Mouse (Mus musculus) forebrain, embryonic 15.5 days (tissue): ENCODE results near the gene Prn. TPM values are rescaled to one million over a fixed set of nuclear protein-coding genes. Genes with fewer than 3 reads are reported as not detected.

ENCODE experiments used
- ATAC-seq: fragments of 200-750 bp; cut with Nextera tagmentation; replicated peaks from 2 replicates; pipeline ENCODE4 v1.8.0; 2017; ENCODE audit warnings: mild to moderate bottlenecking, moderate TSS enrichment, moderate library complexity
- H3K27ac ChIP-seq: fragments of 300-500 bp; sonication (generic); replicated peaks from 2 replicates; pipeline ENCODE4 v1.5.1; 2015; ENCODE audit warnings: mild to moderate bottlenecking, inconsistent platforms
- H3K27me3 ChIP-seq: fragments of 300-500 bp; sonication (generic); 2 replicates; pipeline ENCODE4 v1.6.1; 2015; ENCODE audit warnings: inconsistent platforms
- H3K36me3 ChIP-seq: fragments of 300-500 bp; sonication (generic); 2 replicates; pipeline ENCODE4 v1.6.1; 2015; ENCODE audit warnings: mild to moderate bottlenecking, inconsistent platforms
- H3K4me1 ChIP-seq: fragments of 300-500 bp; sonication (generic); 2 replicates; pipeline ENCODE4 v1.6.1; 2015; ENCODE audit warnings: inconsistent platforms
- H3K4me2 ChIP-seq: fragments of 300-500 bp; sonication (generic); replicated peaks from 2 replicates; pipeline ENCODE4 v1.6.1; 2015; ENCODE audit warnings: mild to moderate bottlenecking, inconsistent platforms
- H3K4me3 ChIP-seq: fragments of 300-500 bp; sonication (generic); 2 replicates; pipeline ENCODE4 v1.5.1; 2015; ENCODE audit warnings: mild to moderate bottlenecking, inconsistent platforms
- H3K9ac ChIP-seq: fragments of 300-500 bp; sonication (generic); replicated peaks from 2 replicates; pipeline ENCODE4 v1.6.1; 2015; ENCODE audit warnings: mild to moderate bottlenecking, inconsistent platforms
- H3K9me3 ChIP-seq: fragments of 300-500 bp; sonication (generic); 2 replicates; pipeline ENCODE4 v1.6.1; 2016; ENCODE audit warnings: inconsistent platforms
- WGBS: fragments of 180-500 bp; shearing (Covaris S2); methylation state at CpG from one replicate; pipeline ENCODE4 v1.1.7; 2015; ENCODE audit warnings: mixed read lengths; 5-methylcytosine and 5-hydroxymethylcytosine counted together
- polyA plus RNA-seq: library from polyadenylated mRNA; unstranded; fragments of >200 nt; fragmentation: Nextera tagmentation; extraction: Ambion mirVana; gene quantifications from 2 replicates; pipeline ENCODE4 v1.2.1, GENCODE M21; 2015

The Prn gene
- polyA plus RNA-seq, 1 experiment from 2014 or later, result 0.22 TPM

GRCm38 (mm10) chr2:131940506-131940905, 30.7 kb downstream of the Prn start:
- no peak overlapping the region for H3K9ac ChIP-seq
- H3K9me3 ChIP-seq, result no peaks in the 10 kb centered on the region
- H3K36me3 ChIP-seq, result peaks cover 19% of the 10 kb centered on the region
- no peak overlapping the region for H3K4me2 ChIP-seq
- WGBS, result 91% methylated on average over 3 of the region's 3 CpGs
- no peak overlapping the region for H3K4me3 ChIP-seq
- H3K4me1 ChIP-seq, result no peaks in the 10 kb centered on the region
- no peak overlapping the region for H3K27ac ChIP-seq
- no peak for ATAC-seq
- no peaks in the 10 kb centered on the region for H3K27me3 ChIP-seq

DNA sequence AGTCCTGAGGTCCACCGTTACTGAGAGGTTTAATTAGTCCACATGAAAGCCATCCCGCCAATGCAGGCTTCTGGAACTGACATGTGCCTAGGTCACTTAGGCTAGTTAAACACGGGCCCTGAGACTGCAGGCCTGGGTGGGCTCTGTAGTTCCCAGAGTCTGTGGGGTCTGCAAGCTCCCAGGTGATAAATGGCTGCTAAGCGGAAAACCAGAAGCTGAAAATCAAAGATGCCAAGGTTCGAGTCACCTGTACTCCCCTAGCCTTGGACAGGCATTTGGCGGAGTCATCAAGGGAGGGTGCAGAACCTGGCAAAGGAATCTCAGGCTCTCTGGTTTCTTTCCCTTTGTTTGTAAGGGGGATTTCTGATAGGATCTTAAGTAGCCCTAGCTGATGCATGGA, 31.7 kb downstream of the Prn start:
- Histone ChIP-seq H3K27ac (no peak overlapping the region), H3K4me2 (no peak overlapping the region), H3K9me3 (no peaks in the 10 kb centered on the region), H3K9ac (no peak overlapping the region), H3K27me3 (no peaks in the 10 kb centered on the region), H3K36me3 (peaks cover 17% of the 10 kb centered on the region), H3K4me3 (no peak overlapping the region), H3K4me1 (no peaks in the 10 kb centered on the region)
- ATAC-seq, result no peak
- WGBS, result 75% methylated on average over 6 of the region's 6 CpGs

DNA sequence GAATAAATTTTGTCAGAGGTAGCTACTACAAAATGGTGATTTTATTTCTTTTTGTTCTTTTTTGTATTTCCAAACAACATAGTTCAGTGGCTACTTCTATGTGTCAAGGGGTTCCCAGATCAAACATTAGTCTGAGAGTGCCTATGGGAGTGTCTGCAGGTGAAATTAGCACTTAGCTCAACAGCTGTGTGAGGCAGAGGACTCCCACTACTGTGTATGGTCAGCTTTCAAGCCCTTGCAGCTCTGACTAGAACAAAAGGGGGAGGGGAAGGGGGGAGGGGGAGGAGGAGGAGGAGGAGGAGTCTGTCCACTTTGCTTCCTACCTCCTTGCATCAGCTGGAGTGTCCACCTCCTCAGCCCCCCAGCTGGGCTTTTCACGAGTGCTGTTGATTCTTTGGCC, 34.6 kb downstream of the Prn start:
- Histone ChIP-seq H3K36me3 (no peaks in the 10 kb centered on the region), H3K4me2 (no peak overlapping the region), H3K27ac (no peak overlapping the region), H3K27me3 (no peaks in the 10 kb centered on the region), H3K9me3 (no peaks in the 10 kb centered on the region), H3K4me1 (no peaks in the 10 kb centered on the region), H3K4me3 (no peak overlapping the region), H3K9ac (no peak overlapping the region)
- WGBS, result 13% methylated on average over 1 of the region's 1 CpGs
- ATAC-seq, result no peak

DNA sequence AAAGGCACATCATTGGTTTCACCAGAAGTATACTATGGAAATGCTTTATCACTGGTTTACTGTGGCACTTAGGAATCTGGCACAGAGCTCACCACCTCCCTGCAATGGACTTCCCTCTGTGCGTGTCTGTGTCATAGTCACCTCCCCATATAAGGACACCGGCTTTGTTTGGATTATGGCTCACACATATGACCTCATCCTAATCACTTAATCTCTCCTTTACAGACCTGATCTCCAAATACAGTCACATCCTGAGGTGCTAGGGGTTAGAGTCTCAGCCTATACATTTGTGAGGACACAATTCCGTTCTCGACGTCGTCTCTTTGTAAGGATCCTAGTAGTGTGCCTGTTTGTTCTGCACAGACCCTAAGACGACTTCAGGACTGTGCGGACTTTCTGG, 35.5 kb downstream of the Prn start:
- H3K9ac ChIP-seq, result no peak overlapping the region
- no peaks in the 10 kb centered on the region for H3K36me3 ChIP-seq
- WGBS, result 85% methylated on average over 8 of the region's 8 CpGs
- ATAC-seq, result no peak
- H3K4me2 ChIP-seq, result no peak overlapping the region
- H3K27me3 ChIP-seq, result no peaks in the 10 kb centered on the region
- no peaks in the 10 kb centered on the region for H3K4me1 ChIP-seq
- H3K4me3 ChIP-seq, result no peak overlapping the region
- H3K27ac ChIP-seq, result no peak overlapping the region
- no peaks in the 10 kb centered on the region for H3K9me3 ChIP-seq

DNA sequence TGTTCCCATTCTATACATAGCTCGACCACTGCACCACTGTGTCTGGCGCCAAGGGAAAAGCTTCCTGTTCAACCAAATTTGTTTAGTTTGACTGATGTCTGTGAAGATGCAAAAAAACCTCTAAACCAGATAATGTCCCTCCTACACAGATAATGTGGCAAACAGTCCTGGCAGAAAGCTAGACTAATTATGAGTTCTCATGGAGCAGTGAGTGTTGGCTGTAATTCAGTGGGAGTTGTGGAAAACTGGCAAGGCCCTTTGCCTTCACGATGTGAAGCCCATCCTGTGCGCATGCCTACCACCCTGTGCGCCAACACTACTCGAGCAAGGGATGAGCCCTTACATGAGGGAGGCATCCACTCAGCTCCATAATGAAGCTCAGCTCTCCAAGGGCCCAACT, 36.0 kb downstream of the Prn start:
- H3K9ac ChIP-seq, result no peak overlapping the region
- H3K4me3 ChIP-seq, result no peak overlapping the region
- no peak overlapping the region for H3K4me2 ChIP-seq
- no peak for ATAC-seq
- no peaks in the 10 kb centered on the region for H3K4me1 ChIP-seq
- 88% methylated on average over 6 of the region's 6 CpGs for WGBS
- H3K9me3 ChIP-seq, result no peaks in the 10 kb centered on the region
- H3K27ac ChIP-seq, result no peak overlapping the region
- H3K27me3 ChIP-seq, result no peaks in the 10 kb centered on the region
- no peaks in the 10 kb centered on the region for H3K36me3 ChIP-seq

GRCm38 (mm10) chr2:131946351-131946750, 36.6 kb downstream of the Prn start:
- Histone ChIP-seq H3K36me3 (no peaks in the 10 kb centered on the region), H3K4me2 (no peak overlapping the region), H3K27ac (no peak overlapping the region), H3K9me3 (no peaks in the 10 kb centered on the region), H3K9ac (no peak overlapping the region), H3K27me3 (no peaks in the 10 kb centered on the region), H3K4me1 (no peaks in the 10 kb centered on the region), H3K4me3 (no peak overlapping the region)
- ATAC-seq, result no peak
- 92% methylated on average over 16 of the region's 16 CpGs for WGBS

- Histone ChIP-seq H3K27me3 (peaks cover 8% of the 10 kb centered on the region), H3K36me3 (no peaks in the 10 kb centered on the region), H3K4me2 (no peak overlapping the region), H3K9ac (no peak overlapping the region), H3K27ac (no peak overlapping the region), H3K4me3 (no peak overlapping the region), H3K4me1 (0 out of 2 replicates have a peak, but pooled peaks cover 3% of the 10 kb centered on the region), H3K9me3 (no peaks in the 10 kb centered on the region)
- ATAC-seq, result no peak
- WGBS, result 76% methylated on average over 3 of the region's 3 CpGs
Measured at GRCm38 (mm10) chr2:131948156-131948555, 38.4 kb downstream of the Prn start.

DNA sequence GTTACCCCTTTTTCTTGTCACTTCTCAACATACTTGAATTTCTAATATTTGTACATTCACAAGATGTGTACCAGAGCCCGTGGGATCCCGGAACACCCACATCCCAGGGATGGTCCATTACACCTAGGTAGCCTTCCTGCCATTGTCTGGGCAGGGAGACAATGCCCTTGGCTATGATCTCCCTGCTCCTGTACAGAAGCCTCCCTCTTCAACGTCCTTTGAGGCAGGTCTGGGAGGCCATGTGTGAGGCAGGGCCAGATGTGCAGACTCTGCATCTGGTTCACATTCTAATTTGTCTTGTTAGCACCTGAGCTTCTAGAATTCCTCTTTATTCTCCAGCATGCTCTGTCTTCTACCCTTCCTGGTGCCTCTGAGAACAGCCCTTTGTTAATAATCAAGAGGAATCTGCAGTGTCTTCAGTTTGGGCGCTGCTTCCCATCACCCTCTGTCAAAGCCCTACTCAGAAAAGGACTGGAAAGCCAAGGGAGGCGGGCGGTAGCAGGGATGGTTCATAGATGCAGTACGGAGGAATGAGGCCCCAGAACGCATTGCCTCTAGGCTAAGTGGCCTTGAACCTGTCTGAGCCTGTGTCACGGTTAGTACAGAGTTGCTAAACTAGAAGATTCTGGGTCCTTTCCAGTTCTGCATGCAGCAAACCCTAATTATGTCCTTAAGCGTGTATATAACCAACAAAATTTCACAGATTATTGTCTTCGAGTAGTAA, 39.3 kb downstream of the Prn start:
- 74% methylated on average over 11 of the region's 11 CpGs for WGBS
- Histone ChIP-seq H3K9ac (no peak overlapping the region), H3K4me1 (0 out of 2 replicates have a peak, but pooled peaks cover 5% of the 10 kb centered on the region), H3K27ac (no peak overlapping the region), H3K4me3 (no peak overlapping the region), H3K36me3 (no peaks in the 10 kb centered on the region), H3K4me2 (no peak overlapping the region), H3K9me3 (no peaks in the 10 kb centered on the region), H3K27me3 (peaks cover 15% of the 10 kb centered on the region)
- ATAC-seq, result no peak

DNA sequence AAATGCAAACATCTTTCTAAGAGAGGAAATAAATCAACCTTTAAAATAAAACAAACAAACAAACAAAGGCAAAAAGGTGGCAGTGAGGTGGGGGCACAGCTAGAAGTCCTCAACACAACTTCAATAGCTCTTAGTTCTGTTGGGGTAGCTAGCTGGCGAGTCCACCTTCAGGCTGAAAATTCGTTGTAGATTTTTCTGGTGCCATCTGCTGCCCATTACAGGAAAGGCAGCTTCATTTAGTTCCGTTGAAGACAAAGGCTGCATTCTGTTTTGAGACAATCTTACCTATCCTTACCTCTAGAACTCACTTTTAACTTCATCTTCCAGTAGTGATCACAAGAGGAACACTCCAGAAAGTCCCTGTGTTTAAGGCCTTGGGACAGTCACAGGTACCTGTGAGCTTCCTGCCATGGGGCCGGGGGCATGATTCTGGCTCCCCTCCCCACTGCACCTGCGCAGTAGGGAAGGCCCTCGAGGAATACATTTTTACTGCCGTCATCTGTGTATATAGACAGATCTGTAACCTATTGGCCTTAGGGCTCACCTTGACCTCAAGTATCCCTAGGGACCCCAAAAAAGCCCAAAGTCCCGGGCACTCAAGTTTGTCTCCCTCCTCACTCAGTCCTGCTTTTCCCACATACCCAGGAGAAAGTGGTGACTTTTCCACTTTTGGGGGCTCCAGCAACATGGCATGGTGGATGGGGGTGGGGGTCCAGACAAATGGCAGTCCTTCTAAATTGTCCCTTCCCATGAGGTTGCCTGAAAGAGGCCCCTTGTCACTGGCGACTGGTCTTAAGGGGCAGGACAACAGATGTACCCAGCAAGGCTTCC, 40.2 kb downstream of the Prn start:
- WGBS, result 52% methylated on average over 9 of the region's 9 CpGs
- peak; percentile 44; the same call in 1 of the 2 replicates for ATAC-seq

GRCm38 (mm10) chr2:131950598-131951095, 40.9 kb downstream of the Prn start, which contains the start of gene Prnd:
Gene Prnd (plus strand): TSS chr2:131950861.
- no peak within 1 kb of the TSS for H3K9ac ChIP-seq
- no peak within 1 kb of the TSS for H3K27ac ChIP-seq
- H3K36me3 ChIP-seq, result no peaks in the 10 kb centered on the region
- peaks cover 18% of the 10 kb centered on the region for H3K27me3 ChIP-seq
- no peaks in the 10 kb centered on the region for H3K9me3 ChIP-seq
- no peak for ATAC-seq
- no peak within 1 kb of the TSS; the same call in 1 of the 2 replicates for H3K4me2 ChIP-seq
- no peak within 1 kb of the TSS for H3K4me3 ChIP-seq
- 20% methylated on average over 11 of the region's 11 CpGs for WGBS
- H3K4me1 ChIP-seq, result peaks cover 7% of the 10 kb centered on the region; the same call in 1 of the 2 replicates

More for the DNA sequence above, 40.2 kb downstream of the Prn start:
- no peak overlapping the region; the same call in 1 of the 2 replicates for H3K4me2 ChIP-seq
- H3K27me3 ChIP-seq, result peaks cover 18% of the 10 kb centered on the region
- no peaks in the 10 kb centered on the region for H3K36me3 ChIP-seq
- no peak overlapping the region for H3K4me3 ChIP-seq
- H3K9me3 ChIP-seq, result no peaks in the 10 kb centered on the region
- H3K9ac ChIP-seq, result no peak overlapping the region
- H3K4me1 ChIP-seq, result 0 out of 2 replicates have a peak, but pooled peaks cover 7% of the 10 kb centered on the region
- no peak overlapping the region for H3K27ac ChIP-seq

DNA sequence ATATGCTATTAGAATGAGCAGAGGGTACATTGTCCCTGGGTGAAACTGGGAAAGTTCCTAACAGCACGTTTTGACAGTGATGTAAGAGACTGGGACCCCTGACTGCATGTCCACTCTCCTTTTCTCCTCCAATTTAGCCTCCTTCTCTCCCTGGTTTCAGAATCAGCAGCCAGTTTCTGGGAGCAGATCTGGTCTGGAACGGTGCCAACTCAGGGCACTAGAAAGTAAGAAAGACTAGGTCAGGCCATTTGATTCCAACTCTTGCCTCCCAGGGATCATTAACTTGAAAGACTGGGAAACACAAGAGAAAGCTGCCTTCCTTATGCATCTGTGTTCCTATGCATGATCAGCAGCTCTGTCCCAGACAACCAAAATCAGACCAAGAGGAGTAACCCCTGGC, 42.7 kb downstream of the Prn start:
- no peak overlapping the region for H3K4me3 ChIP-seq
- 44% methylated on average over 2 of the region's 2 CpGs for WGBS
- H3K9ac ChIP-seq, result no peak overlapping the region
- no peak overlapping the region for H3K27ac ChIP-seq
- peaks cover 18% of the 10 kb centered on the region for H3K27me3 ChIP-seq
- no peaks in the 10 kb centered on the region for H3K36me3 ChIP-seq
- H3K9me3 ChIP-seq, result no peaks in the 10 kb centered on the region
- ATAC-seq, result no peak
- H3K4me1 ChIP-seq, result peaks cover 7% of the 10 kb centered on the region; the same call in 1 of the 2 replicates
- H3K4me2 ChIP-seq, result no peak overlapping the region

DNA sequence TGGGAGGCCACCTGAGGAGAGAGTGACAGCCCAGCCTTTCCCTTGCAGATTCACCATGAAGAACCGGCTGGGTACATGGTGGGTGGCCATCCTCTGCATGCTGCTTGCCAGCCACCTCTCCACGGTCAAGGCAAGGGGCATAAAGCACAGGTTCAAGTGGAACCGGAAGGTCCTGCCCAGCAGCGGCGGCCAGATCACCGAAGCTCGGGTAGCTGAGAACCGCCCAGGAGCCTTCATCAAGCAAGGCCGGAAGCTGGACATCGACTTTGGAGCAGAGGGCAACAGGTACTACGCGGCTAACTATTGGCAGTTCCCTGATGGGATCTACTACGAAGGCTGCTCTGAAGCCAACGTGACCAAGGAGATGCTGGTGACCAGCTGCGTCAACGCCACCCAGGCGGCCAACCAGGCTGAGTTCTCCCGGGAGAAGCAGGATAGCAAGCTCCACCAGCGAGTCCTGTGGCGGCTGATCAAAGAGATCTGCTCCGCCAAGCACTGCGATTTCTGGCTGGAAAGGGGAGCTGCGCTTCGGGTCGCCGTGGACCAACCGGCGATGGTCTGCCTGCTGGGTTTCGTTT, 43.3 kb downstream of the Prn start:
- Histone ChIP-seq H3K4me3 (peak overlapping the region; percentile 11; the same call in 1 of the 2 replicates), H3K9me3 (no peaks in the 10 kb centered on the region), H3K36me3 (no peaks in the 10 kb centered on the region), H3K4me2 (peak overlapping the region; percentile 30), H3K4me1 (peaks cover 7% of the 10 kb centered on the region; the same call in 1 of the 2 replicates), H3K27ac (no peak overlapping the region), H3K9ac (no peak overlapping the region), H3K27me3 (peaks cover 18% of the 10 kb centered on the region)
- no peak for ATAC-seq
- WGBS, result 27% methylated on average over 29 of the region's 29 CpGs
